Mouse (Mus musculus) CH12.LX (cell line): ENCODE measurements around the gene Nphp3.

ENCODE experiments used
- CHD1 ChIP-seq: IDR thresholded peaks from 2 replicates; pipeline ENCODE4 v1.6.1; 2012; ENCODE audit warnings: low read depth, low read length, improper control_type of control experiment, inconsistent platforms
- CTCF ChIP-seq, 2 experiments: IDR thresholded peaks in 1 of 2; conservative IDR thresholded peaks in 1 of 2; 2 replicates each; pipeline ENCODE4 v1.5.1; 2011 to 2012; ENCODE audit warnings: low read depth in 2 of 2, low read length in 2 of 2, improper control_type of control experiment in 1 of 2, inconsistent platforms in 1 of 2, mild to moderate bottlenecking in 1 of 2, moderate library complexity in 1 of 2
- E2F4 ChIP-seq: IDR thresholded peaks from 2 replicates; pipeline ENCODE4 v1.6.1; 2011; ENCODE audit warnings: low read depth, low read length, improper control_type of control experiment; ENCODE audit not compliant: insufficient replicate concordance
- ELF1 ChIP-seq: IDR thresholded peaks from 2 replicates; pipeline ENCODE4 v1.6.1; 2014; ENCODE audit warnings: low read depth, mild to moderate bottlenecking, inconsistent platforms, low read length, improper control_type of control experiment
- EP300 ChIP-seq: IDR thresholded peaks from 2 replicates; pipeline ENCODE4 v1.6.1; 2011; ENCODE audit warnings: low read length, improper control_type of control experiment
- GABPA ChIP-seq: IDR thresholded peaks from 2 replicates; pipeline ENCODE4 v1.6.1; 2012; ENCODE audit warnings: low read depth, low read length, improper control_type of control experiment, inconsistent platforms; ENCODE audit not compliant: insufficient replicate concordance
- HCFC1 ChIP-seq: IDR thresholded peaks from 2 replicates; pipeline ENCODE4 v1.6.1; 2012; ENCODE audit warnings: low read depth, mild to moderate bottlenecking, inconsistent platforms, low read length, improper control_type of control experiment
- MYC ChIP-seq: IDR thresholded peaks from 2 replicates; pipeline ENCODE4 v1.6.1; 2011; ENCODE audit warnings: low read depth, mild to moderate bottlenecking, improper control_type of control experiment, low read length
- POLR2A ChIP-seq: IDR thresholded peaks from 2 replicates; pipeline ENCODE4 v1.6.1; 2011; ENCODE audit warnings: low read depth, mild to moderate bottlenecking, improper control_type of control experiment, low read length
- RCOR1 ChIP-seq: conservative IDR thresholded peaks from 2 replicates; pipeline ENCODE4 v1.6.1; 2012; ENCODE audit warnings: low read depth, mild to moderate bottlenecking, inconsistent platforms, low read length, improper control_type of control experiment
- SMC3 ChIP-seq: IDR thresholded peaks from 2 replicates; pipeline ENCODE4 v1.6.1; 2011; ENCODE audit warnings: low read depth, low read length, improper control_type of control experiment
- USF2 ChIP-seq: conservative IDR thresholded peaks from 2 replicates; pipeline ENCODE4 v1.6.1; 2011; ENCODE audit warnings: low read depth, low read length, improper control_type of control experiment

DNA sequence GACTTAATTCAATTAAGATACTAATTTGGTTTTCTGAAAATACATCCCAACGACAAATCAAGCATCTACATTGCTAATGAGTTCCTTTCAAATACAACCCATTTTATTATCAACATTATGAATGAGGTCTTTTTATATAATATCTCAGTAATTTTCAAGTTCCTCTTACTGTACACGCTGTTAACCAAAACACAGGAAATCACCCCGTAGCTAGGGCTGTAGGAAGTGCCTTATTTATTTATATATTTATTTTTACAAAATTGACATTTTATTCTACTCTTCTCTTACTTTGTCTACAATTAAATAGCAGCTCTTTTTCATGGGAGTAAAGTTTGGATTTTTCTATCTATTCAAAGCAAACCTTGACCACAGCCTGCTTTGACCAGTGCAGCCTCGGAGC, 37.4 kb downstream of the Nphp3 start:
- no peak for TF ChIP-seq CTCF (conservative IDR thresholded peaks at IDR 0.05 in 1 of 2, IDR thresholded peaks at IDR 0.05 in 1 of 2; ENCODE audit: low read depth in 2 of 2, low read length in 2 of 2)
- no peak for TF ChIP-seq E2F4
- TF ChIP-seq MYC, result no peak
- TF ChIP-seq ELF1, result no peak
- no peak for TF ChIP-seq RCOR1
- no peak for TF ChIP-seq POLR2A
- no peak for TF ChIP-seq HCFC1
- TF ChIP-seq CHD1, result no peak
- no peak for TF ChIP-seq EP300
- no peak for TF ChIP-seq SMC3
- TF ChIP-seq GABPA, result no peak
- TF ChIP-seq USF2, result no peak
